Mouse (Mus musculus) heart, postnatal 25 days (tissue): ENCODE data around the gene Mrgpre. TPM values are rescaled to one million over a fixed set of nuclear protein-coding genes. Genes with fewer than 3 reads are reported as not detected.

Source experiments
- DNase-seq: peaks from one replicate; pipeline ENCODE4 v3.0.0; 2022; ENCODE audit warnings: low spot score
- intact Hi-C: fragments of 180-260 bp; cut with DNase I; formaldehyde crosslinking; loops from one replicate; pipeline ENCODE4 v1.15.1; 2025
- microRNA-seq: library from miRNA; unstranded; fragments of <30 nt; microRNA quantifications from one replicate; pipeline ENCODE4 v1.2.0, GENCODE M21; 2022
- total RNA-seq, 2 experiments: library from RNA; stranded (reverse); gene quantifications; 2 replicates each; pipeline ENCODE4 v1.2.3; 2021

Mrgpre gene
- total RNA-seq, 2 experiments from 2014 or later, result 1.0 to 1.3 TPM

DNA sequence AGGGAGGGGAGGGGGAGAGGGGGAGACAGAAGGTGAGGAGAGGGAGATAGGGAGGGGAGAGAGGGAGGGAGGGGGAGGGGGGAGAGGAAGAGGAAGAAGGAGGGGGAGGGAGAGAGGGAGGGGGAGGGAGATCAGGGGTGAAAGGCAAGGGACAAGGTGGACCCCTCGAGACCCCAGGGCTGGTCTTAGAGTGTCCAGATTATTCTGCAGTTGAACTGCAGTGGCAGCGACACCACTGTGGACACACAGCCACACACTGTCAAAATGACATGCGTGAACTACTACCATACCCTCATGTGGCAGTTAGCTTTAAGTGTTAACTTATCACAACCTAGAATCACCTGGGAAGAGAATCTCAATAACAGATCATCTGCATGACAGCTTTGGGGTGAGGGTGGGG lies 35.3 kb downstream of the Mrgpre start:
- DNase-seq, result no peak
- intact Hi-C loops, result loop anchor here (5.0 kb wide), 1 partner anchor 167 kb away; no protein-coding TSS in a partner anchor

DNA sequence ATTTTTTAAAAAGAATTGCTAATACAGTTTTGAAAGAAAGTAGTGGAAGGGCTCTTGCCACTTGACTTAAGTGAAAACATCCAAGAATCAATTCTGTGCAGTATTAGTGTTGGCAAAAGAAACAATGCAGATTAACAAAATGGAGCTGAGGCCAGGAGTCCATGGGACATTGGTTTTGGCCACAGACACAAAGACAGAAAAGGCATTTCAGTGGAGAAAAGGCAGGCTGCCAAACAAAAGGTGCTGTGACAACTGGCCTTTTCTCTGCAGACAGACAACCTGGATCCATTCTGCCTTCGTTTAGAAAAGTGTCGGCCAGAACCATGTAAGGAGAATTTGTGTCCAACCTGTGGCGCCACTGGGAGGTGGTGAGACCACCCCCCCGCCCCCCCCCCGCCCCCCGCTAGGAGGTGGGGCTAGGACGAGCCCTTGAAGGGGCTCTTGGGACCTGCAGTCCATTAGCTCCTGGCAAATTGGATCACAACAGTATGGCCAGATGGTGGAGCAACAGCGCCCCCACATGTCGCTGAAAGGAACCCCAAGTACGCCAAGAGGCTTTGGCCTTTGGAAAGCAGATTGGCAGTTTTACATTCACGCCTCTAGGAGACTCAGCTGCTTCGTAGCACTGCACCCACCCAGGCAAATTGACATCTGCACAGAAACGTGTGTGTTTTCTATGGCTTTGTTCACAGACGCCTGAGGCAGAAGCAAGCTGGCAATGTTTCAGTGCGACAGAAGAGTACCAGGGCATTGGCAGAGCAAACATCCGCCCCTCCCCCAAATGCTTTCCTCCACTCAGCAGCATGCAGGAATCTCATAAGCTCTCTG lies 36.0 kb downstream of the Mrgpre start:
- peak; percentile 71 for DNase-seq
- intact Hi-C loops, result loop anchor here (1.0 to 5.0 kb wide), 2 partner anchors 42 to 166 kb away; no protein-coding TSS in a partner anchor

DNA sequence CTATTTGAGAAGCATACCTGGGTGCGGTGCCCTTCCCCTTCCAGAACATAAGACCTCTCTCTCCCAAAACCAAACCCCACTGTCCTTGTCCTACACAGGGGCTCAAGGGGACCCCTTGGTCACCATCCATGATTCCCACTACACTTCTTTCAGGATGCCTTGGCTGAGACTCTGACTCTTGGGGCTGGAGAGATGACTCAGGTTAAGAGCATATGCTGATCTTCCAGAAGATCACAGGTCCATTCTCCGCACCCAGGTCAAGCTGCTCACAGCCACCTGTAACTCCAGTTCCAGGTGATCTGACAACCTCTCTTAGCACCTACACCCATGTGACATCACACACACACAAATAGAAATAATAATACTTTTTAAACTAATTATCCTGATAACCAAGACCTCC lies 43.6 kb downstream of the Mrgpre start:
- DNase-seq, result no peak
- intact Hi-C loops, result no loop called here

DNA sequence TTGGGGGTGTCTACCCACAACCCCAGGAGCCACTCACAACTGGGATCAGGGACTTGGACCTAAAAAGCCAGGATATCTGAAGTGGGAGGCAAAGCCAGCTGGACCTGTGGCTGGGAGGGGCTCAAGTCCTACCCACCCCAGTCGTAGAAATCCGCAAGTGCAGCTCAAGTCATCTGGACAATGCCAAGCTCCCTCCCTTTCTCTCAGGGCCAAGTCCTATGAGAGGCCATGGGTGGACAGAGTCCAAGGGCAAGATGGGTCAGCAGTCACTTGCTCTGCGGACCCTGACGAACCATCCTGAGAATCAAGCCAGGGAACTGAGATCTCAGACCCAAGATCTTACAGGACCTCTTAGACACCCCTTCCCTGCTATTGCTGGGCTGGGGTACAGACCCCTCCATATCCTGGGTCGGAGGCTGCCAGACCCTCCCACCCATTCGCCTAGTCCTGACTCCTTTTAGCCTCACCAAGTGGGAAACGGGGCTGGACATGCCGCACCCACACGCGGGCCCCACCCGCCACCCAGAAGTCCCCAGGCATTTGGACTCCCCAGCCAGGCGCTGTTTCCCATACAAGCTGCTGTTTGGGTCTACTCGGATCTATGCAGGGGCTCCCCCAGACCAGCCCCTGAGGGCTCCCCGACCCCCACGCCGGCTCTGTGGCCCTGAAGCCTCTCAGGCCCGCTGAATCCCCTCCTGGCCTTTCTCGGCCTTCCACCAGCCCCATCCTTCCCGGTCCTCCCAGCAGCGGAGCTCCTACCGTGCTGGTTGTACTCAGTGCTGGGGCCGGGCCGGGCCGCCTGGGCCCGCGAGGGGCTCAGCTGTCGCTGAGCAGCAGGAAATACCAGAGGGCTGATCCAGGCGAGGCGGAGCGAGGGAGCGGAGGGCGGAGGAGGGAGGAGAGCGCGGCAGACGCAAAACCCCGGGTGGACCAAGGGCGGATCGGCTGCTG lies 44.5 kb downstream of the Mrgpre start:
- intact Hi-C loops, result no loop called here
- DNase-seq, result peak; percentile 77

DNA sequence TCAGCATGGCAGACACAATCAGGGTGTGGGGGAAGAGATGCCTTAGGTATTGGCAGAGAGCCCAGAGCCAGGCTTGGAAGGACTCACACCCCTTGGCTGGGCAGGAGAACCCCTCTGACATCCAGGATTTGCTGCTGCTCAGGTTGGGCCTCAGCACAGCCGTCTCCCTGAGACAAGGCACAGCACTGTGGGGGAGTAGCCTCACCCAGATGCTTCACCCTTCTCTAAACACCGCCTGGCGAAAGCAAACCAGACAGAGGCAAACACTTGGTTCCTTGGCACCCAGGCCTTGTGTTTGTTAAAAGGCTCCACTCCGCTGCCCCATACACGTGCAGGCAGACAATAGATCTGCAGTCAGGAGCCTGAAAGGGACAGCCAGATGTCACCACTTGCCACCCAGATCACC lies 45.7 kb downstream of the Mrgpre start:
- no peak for DNase-seq
- intact Hi-C loops, result no loop called here

DNA sequence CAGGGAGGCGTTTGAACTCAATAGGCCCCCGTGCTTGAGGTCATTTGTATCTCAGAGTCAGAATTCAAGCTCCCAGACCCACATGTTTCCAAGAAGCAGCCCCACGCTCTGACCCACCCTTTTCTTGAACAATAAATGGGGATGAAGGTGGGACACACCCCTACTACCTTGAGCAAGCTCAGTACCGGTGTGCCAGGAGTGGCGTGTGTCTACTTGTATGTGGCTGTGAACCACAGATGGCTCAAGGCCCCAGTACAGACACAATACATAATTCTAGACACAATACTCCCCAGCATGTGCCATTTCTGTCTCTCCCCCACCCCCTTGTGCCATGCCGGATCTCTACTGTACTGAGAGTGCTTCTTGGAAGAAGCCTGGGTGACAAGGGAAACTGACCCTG lies 46.1 kb downstream of the Mrgpre start:
- DNase-seq, result no peak

DNA sequence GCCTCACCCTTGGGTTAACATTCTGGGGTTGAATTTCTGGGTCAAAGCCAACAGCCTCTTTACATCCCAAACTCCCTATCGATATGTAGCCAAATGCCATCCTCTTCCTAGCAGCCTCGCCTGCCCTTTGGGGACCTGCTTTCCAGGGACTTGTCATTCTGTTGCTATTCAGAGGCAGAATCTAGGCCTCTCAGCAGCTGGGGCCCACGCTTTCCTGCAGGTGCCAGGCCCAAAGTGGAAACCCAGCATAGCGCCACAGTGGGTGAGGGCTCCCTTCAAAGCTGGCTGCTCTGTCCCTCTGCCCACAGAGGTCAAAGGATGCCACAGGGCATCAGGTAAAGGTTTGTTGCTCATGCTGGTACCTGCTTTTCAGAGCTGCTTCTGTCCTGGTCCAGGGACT lies 50.6 kb downstream of the Mrgpre start:
- DNase-seq, result no peak
- intact Hi-C loops, result no loop called here

More for the DNA sequence above, 46.1 kb downstream of the Mrgpre start:
- intact Hi-C loops, result no loop called here

DNA sequence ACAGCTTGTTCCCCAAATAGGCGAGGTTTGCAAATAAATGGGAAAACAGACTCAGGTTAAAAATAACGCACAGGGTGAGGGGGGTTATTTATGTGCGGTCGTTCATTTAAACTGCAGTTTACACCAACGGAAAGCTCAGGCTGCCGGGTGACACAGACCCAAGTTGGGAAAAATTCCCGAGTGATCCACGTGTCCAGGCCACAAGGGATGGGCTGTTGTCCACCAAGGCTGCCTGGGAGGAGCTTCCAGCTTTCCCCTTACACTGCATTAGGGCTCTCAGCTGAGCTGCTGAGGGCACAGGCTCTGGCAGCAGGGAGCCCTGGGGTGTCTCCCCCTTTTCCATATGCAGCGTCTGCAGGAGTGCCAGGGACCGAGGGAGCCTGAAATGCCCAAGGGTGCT lies 54.4 kb downstream of the Mrgpre start:
- peak; percentile 27 for DNase-seq
- intact Hi-C loops, result no loop called here

Small RNA genes lying within 50 kb of the gene (microRNA-seq; reads per million reads assigned to microRNA genes)
- not detected for gene Gm22064

Other genes with a start within 250 kb of the Mrgpre start
- 100 to 1,000 TPM; 171 to 178 TPM for gene Nap1l4, start 235.4 kb downstream of the Mrgpre start, total RNA-seq
- 10 to 100 TPM; 18.3 to 18.4 TPM for gene Cars, start 184.4 kb downstream of the Mrgpre start, total RNA-seq
- under 1 TPM; 0.48 to 0.70 TPM for gene Tnfrsf26, start 155.8 kb downstream of the Mrgpre start, total RNA-seq
- 1 to 10 TPM; 1.6 to 2.3 TPM for gene Tnfrsf22, start 134.8 kb downstream of the Mrgpre start, total RNA-seq
- gene Tnfrsf23, start 98.6 kb downstream of the Mrgpre start, total RNA-seq, result 1 to 10 TPM; 1.7 to 2.1 TPM
- gene Osbpl5, start 27.5 kb downstream of the Mrgpre start, total RNA-seq, result 10 to 100 TPM; 16.0 to 21.5 TPM
- gene Mrgprg, start 17.5 kb downstream of the Mrgpre start, total RNA-seq, result not detected
- 1 to 10 TPM; 4.8 to 5.5 TPM for gene Nadsyn1, start 38.3 kb upstream of the Mrgpre start, total RNA-seq
- 1 to 10 TPM; 5.8 to 6.7 TPM for gene Dhcr7, start 38.6 kb upstream of the Mrgpre start, total RNA-seq
- gene Gm498, start 82.3 kb upstream of the Mrgpre start, total RNA-seq, result not detected
- under 1 TPM; 0.42 to 0.59 TPM for gene Shank2, start 217.4 kb upstream of the Mrgpre start, total RNA-seq